Mouse (Mus musculus): ENCODE data around the gene Pacs1.

GRCm38 (mm10) chr19:5273916-5274315 lies 997 bp upstream of the Pacs1 start:
- no peak for TF ChIP-seq CTCF (IDR thresholded peaks at IDR 0.05)
- no peak for TF ChIP-seq EP300 (IDR thresholded peaks at IDR 0.05)

All from lung, postnatal 0 days (tissue).